Mouse (Mus musculus) testis, adult 2 months (tissue): ENCODE results near the gene Ak2. TPM values are rescaled to one million over a fixed set of nuclear protein-coding genes. Genes with fewer than 3 reads are reported as not detected.

Experiments used
- H3K27ac ChIP-seq: fragments of 200-500 bp; 2 replicates; pipeline ENCODE4 v1.5.1; 2012; ENCODE audit warnings: low read depth, low read length; ENCODE audit not compliant: control insufficient read depth, insufficient read depth
- H3K27me3 ChIP-seq: fragments of 200-500 bp; 2 replicates; pipeline ENCODE4 v1.6.1; 2012; ENCODE audit warnings: mild to moderate bottlenecking, low read length, moderate library complexity; ENCODE audit not compliant: control insufficient read depth, insufficient read depth
- H3K36me3 ChIP-seq: fragments of 200-500 bp; 2 replicates; pipeline ENCODE4 v1.6.1; 2012; ENCODE audit warnings: mild to moderate bottlenecking, low read length; ENCODE audit not compliant: control insufficient read depth, insufficient read depth
- H3K4me1 ChIP-seq: fragments of 200-500 bp; 2 replicates; pipeline ENCODE4 v1.6.1; 2012; ENCODE audit warnings: low read length; ENCODE audit not compliant: control insufficient read depth, insufficient read depth
- H3K4me3 ChIP-seq: fragments of 200-500 bp; 2 replicates; pipeline ENCODE4 v1.5.1; 2012; ENCODE audit warnings: low read depth, mild to moderate bottlenecking, low read length, moderate library complexity, mixed read lengths; ENCODE audit not compliant: control insufficient read depth
- CTCF ChIP-seq: fragments of 200-500 bp; IDR thresholded peaks from 2 replicates; pipeline ENCODE4 v1.5.1; 2012; ENCODE audit warnings: low read depth, mild to moderate bottlenecking, inconsistent platforms, low read length, moderate library complexity; ENCODE audit not compliant: control insufficient read depth, insufficient read depth, insufficient replicate concordance
- POLR2A ChIP-seq: fragments of 200-500 bp; IDR thresholded peaks from 2 replicates; pipeline ENCODE4 v1.6.1; 2012; ENCODE audit warnings: low read depth, mild to moderate bottlenecking, inconsistent platforms, low read length, moderate library complexity; ENCODE audit not compliant: control insufficient read depth
- polyA plus RNA-seq: library from polyadenylated mRNA; depleted of rRNA; stranded (reverse); fragments of >200 nt; gene quantifications from 2 replicates; pipeline ENCODE4 v1.2.3, GENCODE M21; 2012

The Ak2 gene
- polyA plus RNA-seq, 1 experiment: 98.0 TPM

GRCm38 (mm10) chr4:128962926-128963290, 28.9 kb upstream of the Ak2 start:
- Histone ChIP-seq H3K27me3 (no peaks in the 10 kb centered on the region), H3K27ac (peak overlapping the region; percentile 47), H3K36me3 (no peaks in the 10 kb centered on the region), H3K4me1 (peaks cover 19% of the 10 kb centered on the region), H3K4me3 (peak overlapping the region; percentile 97)
- TF ChIP-seq CTCF: no peak
- TF ChIP-seq POLR2A: no peak

GRCm38 (mm10) chr4:128966751-128967150, 25.0 kb upstream of the Ak2 start:
- no peak overlapping the region for H3K27ac ChIP-seq
- no peak for TF ChIP-seq CTCF
- peaks cover 11% of the 10 kb centered on the region for H3K4me1 ChIP-seq
- no peaks in the 10 kb centered on the region for H3K36me3 ChIP-seq
- no peaks in the 10 kb centered on the region for H3K27me3 ChIP-seq
- no peak overlapping the region for H3K4me3 ChIP-seq

GRCm38 (mm10) chr4:128969081-128969480, 22.7 kb upstream of the Ak2 start:
- TF ChIP-seq CTCF (no peak), POLR2A (no peak)
- no peak overlapping the region for H3K27ac ChIP-seq

GRCm38 (mm10) chr4:128969607-128970416, 21.9 kb upstream of the Ak2 start:
- Histone ChIP-seq H3K4me3 (no peak overlapping the region), H3K36me3 (no peaks in the 10 kb centered on the region), H3K27me3 (no peaks in the 10 kb centered on the region), H3K4me1 (0 out of 2 replicates have a peak, but pooled peaks cover 2% of the 10 kb centered on the region), H3K27ac (no peak overlapping the region)
- TF ChIP-seq POLR2A: no peak
- no peak for TF ChIP-seq CTCF

More at GRCm38 (mm10) chr4:128969081-128969480, 22.7 kb upstream of the Ak2 start:
- Histone ChIP-seq H3K27me3 (no peaks in the 10 kb centered on the region), H3K36me3 (no peaks in the 10 kb centered on the region), H3K4me1 (no peaks in the 10 kb centered on the region), H3K4me3 (no peak overlapping the region)

- Histone ChIP-seq H3K4me3 (no peak overlapping the region), H3K27ac (no peak overlapping the region), H3K36me3 (no peaks in the 10 kb centered on the region), H3K4me1 (0 out of 2 replicates have a peak, but pooled peaks cover 2% of the 10 kb centered on the region), H3K27me3 (no peaks in the 10 kb centered on the region)
- TF ChIP-seq POLR2A (no peak), CTCF (no peak)
Observed at GRCm38 (mm10) chr4:128970417-128970807, 21.3 kb upstream of the Ak2 start.

- H3K27me3 ChIP-seq: no peaks in the 10 kb centered on the region
- TF ChIP-seq CTCF (peak; percentile 66; the same call in 1 of the 2 replicates), POLR2A (no peak)
- H3K4me1 ChIP-seq: 0 out of 2 replicates have a peak, but pooled peaks cover 2% of the 10 kb centered on the region
- H3K27ac ChIP-seq: no peak overlapping the region
- H3K4me3 ChIP-seq: no peak overlapping the region
- no peaks in the 10 kb centered on the region for H3K36me3 ChIP-seq
Observed at GRCm38 (mm10) chr4:128971065-128971694, 20.6 kb upstream of the Ak2 start.

GRCm38 (mm10) chr4:128974677-128975076, 17.1 kb upstream of the Ak2 start:
- H3K4me3 ChIP-seq: peak overlapping the region; percentile 70
- H3K27ac ChIP-seq: 0 out of 2 replicates have a peak overlapping the region, but pooled peaks have one; percentile 5
- TF ChIP-seq CTCF: no peak
- TF ChIP-seq POLR2A: peak; percentile 44; the same call in 1 of the 2 replicates
- no peaks in the 10 kb centered on the region for H3K36me3 ChIP-seq
- no peaks in the 10 kb centered on the region for H3K27me3 ChIP-seq
- H3K4me1 ChIP-seq: 0 out of 2 replicates have a peak, but pooled peaks cover 2% of the 10 kb centered on the region

GRCm38 (mm10) chr4:128976577-128976976, 15.2 kb upstream of the Ak2 start:
- Histone ChIP-seq H3K4me1 (peaks cover 6% of the 10 kb centered on the region), H3K27me3 (no peaks in the 10 kb centered on the region), H3K4me3 (peak overlapping the region; percentile 77), H3K36me3 (no peaks in the 10 kb centered on the region), H3K27ac (no peak overlapping the region)
- TF ChIP-seq CTCF (no peak), POLR2A (no peak)
